Comparison of ENCODE assay signal across 16 mouse cellular contexts in the genomic region with DNA sequence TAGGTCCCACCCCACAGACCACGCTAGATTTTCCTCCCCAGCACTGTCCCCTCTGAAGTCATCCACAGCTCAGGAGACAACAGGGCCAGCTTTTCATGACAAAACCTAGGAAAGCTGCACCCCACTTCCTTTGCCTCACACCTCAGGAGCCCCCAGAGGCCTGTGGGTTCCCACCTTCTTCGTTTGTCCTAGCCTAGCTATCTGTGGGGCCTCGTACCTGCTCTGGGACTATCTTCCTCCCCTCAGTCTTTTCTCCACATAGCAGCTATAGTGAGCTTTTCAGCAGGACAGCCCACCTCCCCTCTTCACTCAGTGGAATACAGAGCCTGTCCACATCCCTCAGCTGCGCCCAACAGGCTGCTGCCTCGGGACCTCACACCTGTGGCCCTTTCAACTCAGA.
"Had no signal": no experiment of that assay in that cellular context is flagged by ENCODE, and none has a peak within 500 bp of the region (broad histone marks: within the 10 kb centered on the region; RNA-seq: fewer than 3 reads in every experiment).

No protein-coding gene starts in this region.

- H3K36me3 ChIP-seq: liver, embryonic 15.5 days; midbrain, embryonic 10.5 days; neural tube, embryonic 13.5 days; neural tube, embryonic 15.5 days; stomach, embryonic 15.5 days had no signal

- H3K4me1 ChIP-seq: stomach, embryonic 15.5 days had no signal

- H3K9ac ChIP-seq: liver, embryonic 15.5 days; lung, embryonic 14.5 days; neural tube, embryonic 13.5 days; neural tube, embryonic 15.5 days; stomach, embryonic 15.5 days had no signal

- H3K4me3 ChIP-seq: liver, embryonic 15.5 days; midbrain, embryonic 10.5 days; myocyte; neural tube, embryonic 13.5 days; neural tube, embryonic 15.5 days; stomach, embryonic 15.5 days had no signal

- H3K4me2 ChIP-seq: liver, embryonic 15.5 days; lung, embryonic 14.5 days; neural tube, embryonic 13.5 days; neural tube, embryonic 15.5 days; stomach, embryonic 15.5 days had no signal

- H3K27ac ChIP-seq: liver, embryonic 15.5 days; midbrain, embryonic 10.5 days; neural tube, embryonic 13.5 days; neural tube, embryonic 15.5 days; stomach, embryonic 15.5 days; stomach, postnatal 0 days had no signal

- H3K27me3 ChIP-seq: liver, embryonic 15.5 days; neural tube, embryonic 13.5 days; neural tube, embryonic 15.5 days; stomach, embryonic 15.5 days had no signal

- H3K9me3 ChIP-seq: liver, embryonic 15.5 days; midbrain, embryonic 10.5 days; neural tube, embryonic 13.5 days; neural tube, embryonic 15.5 days; stomach, embryonic 15.5 days had no signal

- ATAC-seq: midbrain, embryonic 16.5 days had no signal

- DNase-seq: lung, adult 18-20 months; lung, embryonic 14.5 days; lung, postnatal 10 days; midbrain, embryonic 14.5 days; right cerebral cortex, postnatal 14 days; thymus, adult 2 months; thymus, postnatal 25 days; thymus, postnatal 4 days had no signal
